Mouse (Mus musculus): ENCODE measurements around the gene Crtap. TPM values are rescaled to one million over a fixed set of nuclear protein-coding genes. Genes with fewer than 3 reads are reported as not detected.
"Not testable (repeated sequence)": the region's sequence is repeated elsewhere in the genome, so short reads cannot be mapped to it uniquely, and the experiment has no call there.

Gene Crtap
- total and polyA plus RNA-seq, 3 experiments, result 17.8 to 27.7 (median 19.2) TPM

DNA sequence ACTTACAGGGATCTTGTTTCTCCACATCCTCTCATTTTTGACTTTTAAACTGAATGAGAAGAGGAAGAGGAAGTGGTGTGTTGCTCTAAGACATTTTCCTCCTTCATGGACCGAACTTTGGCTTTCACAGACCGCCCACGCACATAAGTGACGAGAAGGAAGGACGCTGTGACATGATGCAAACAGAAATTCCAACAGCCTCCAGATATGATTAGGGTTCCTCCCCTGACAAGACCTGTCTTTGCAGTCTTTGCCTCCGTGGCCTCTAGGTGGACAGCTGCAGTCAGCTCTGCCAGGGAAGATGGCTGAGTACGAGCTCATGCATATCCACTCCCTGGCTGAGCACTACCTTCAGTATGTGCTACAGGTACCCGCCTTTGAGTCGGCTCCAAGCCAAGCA is 60.6 kb downstream of the Crtap start, which contains the start of gene Bcl2a1c:
Gene Bcl2a1c, plus strand, starts transcription at position 281 of the 400 bp plus-strand sequence.
- Histone ChIP-seq H3K4me2 (ENCODE audit: insufficient read depth, low read depth, poor library complexity, severe bottlenecking) (peak within 1 kb of the TSS; percentile 71), H3K4me1 (ENCODE audit: control insufficient read depth in 1 of 2, insufficient read depth in 2 of 2) (peaks cover 10 to 22% of the 10 kb centered on the region in 2 experiments; a peak in 2 of 4 replicates), H3K4me3 (replicated peaks in 1 of 3; ENCODE audit: low read depth in 2 of 3, low read length in 2 of 3, poor library complexity in 1 of 3) (peak within 1 kb of the TSS in 1 of 3 experiments; percentile 14)
- 0 out of 2 replicates have a peak, but pooled peaks have one; percentile 21 for TF ChIP-seq EP300 (IDR thresholded peaks at IDR 0.05; ENCODE audit: low read length)
- H3K36me3 ChIP-seq (replicated peaks in 1 of 2; ENCODE audit: control insufficient read depth in 1 of 2, insufficient read depth in 1 of 2, low read length in 1 of 2); dilution Hi-C loops (cut with MboI; ENCODE audit: extremely low pct_ligation_motif_present, extremely low pct_unique_long_range_greater_than_20kb, low sequenced_read_pairs); H3K9ac ChIP-seq (ENCODE audit: insufficient read depth, low read depth); H3K27ac ChIP-seq (ENCODE audit: insufficient read depth, low read depth); H3K79me2 ChIP-seq (replicated peaks; ENCODE audit: control insufficient read depth, extremely low read depth, insufficient read depth, poor library complexity, severe bottlenecking); H3K9me3 ChIP-seq (replicated peaks; ENCODE audit: low read length); H3K27me3 ChIP-seq (replicated peaks): not testable (repeated sequence)
- DNase-seq (ENCODE audit: extremely low read depth), result peak; percentile 12
- in situ Hi-C loops (cut with MboI; ENCODE audit: low pct_ligation_motif_present, low pct_unique_long_range_greater_than_20kb, low sequenced_read_pairs), result loop anchor here (10.0 kb wide), 1 partner anchor 55 kb away; no protein-coding TSS in a partner anchor

DNA sequence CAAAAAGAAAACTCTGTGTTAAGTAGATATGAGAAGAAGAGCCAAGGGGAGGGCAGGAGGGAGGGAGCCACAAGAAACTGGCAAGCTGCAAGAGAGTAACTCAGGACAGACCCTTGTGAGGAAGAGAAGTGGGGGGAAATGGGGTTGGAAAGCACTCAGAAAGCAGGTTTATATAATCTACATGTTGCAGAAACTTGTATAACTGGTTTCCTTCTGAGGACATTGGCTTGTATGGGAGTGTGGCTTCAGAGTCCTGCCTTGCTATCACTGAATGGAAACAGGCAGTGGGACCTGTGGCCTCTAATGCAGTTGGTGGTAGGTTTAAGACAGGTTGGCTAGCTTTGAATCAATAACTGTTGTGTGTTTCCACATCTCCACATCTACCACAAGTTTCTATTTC is 62.1 kb downstream of the Crtap start:
- dilution Hi-C loops (cut with MboI; ENCODE audit: extremely low pct_ligation_motif_present, extremely low pct_unique_long_range_greater_than_20kb, low sequenced_read_pairs); H3K27me3 ChIP-seq (replicated peaks); H3K9me3 ChIP-seq (replicated peaks; ENCODE audit: low read length); H3K4me3 ChIP-seq (replicated peaks in 1 of 3; ENCODE audit: low read depth in 2 of 3, low read length in 2 of 3, poor library complexity in 1 of 3); H3K36me3 ChIP-seq (replicated peaks in 1 of 2; ENCODE audit: control insufficient read depth in 1 of 2, insufficient read depth in 1 of 2, low read length in 1 of 2); DNase-seq (ENCODE audit: extremely low read depth); in situ Hi-C loops (cut with MboI; ENCODE audit: low pct_ligation_motif_present, low pct_unique_long_range_greater_than_20kb, low sequenced_read_pairs); H3K79me2 ChIP-seq (replicated peaks; ENCODE audit: control insufficient read depth, extremely low read depth, insufficient read depth, poor library complexity, severe bottlenecking); H3K4me2 ChIP-seq (ENCODE audit: insufficient read depth, low read depth, poor library complexity, severe bottlenecking); H3K27ac ChIP-seq (ENCODE audit: insufficient read depth, low read depth); H3K9ac ChIP-seq (ENCODE audit: insufficient read depth, low read depth): not testable (repeated sequence)
- H3K4me1 ChIP-seq (ENCODE audit: control insufficient read depth in 1 of 2, insufficient read depth in 2 of 2), result peaks cover 10 to 22% of the 10 kb centered on the region in 2 experiments; a peak in 2 of 4 replicates

DNA sequence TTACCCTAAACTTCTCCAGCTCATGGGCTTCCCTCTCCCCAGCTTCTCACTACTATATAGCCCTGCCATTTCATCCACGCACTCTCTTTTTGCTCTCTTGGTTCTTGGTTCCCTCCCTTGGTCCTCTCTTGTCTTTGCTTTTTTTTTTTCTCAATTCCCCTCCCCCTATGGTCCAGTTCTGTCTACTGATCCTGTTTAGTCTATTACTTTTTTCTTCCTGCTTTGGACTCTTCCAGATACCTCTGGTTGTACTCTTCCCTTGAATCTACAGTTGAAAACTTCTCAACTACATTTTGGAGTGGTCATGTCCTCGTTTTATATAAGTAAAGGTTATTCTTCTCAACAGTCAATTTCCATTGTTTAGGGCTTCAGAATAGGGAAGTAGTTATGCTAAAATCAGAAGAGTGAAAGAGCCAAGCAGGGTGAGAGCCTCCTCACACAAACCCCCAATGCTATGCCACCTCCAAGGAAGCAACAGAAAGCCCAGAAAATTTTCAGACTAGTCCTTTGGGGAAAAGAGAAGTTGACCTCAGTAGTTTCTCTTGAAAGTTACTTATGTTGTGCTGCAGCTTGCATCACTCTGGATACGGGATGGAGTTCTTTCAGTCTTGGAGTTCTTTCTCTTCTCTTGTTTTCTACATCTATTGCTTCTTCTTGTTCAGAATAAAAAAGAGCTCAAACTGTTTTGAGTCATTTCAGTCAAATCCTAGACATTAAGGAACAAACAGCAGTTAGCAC is 64.3 kb downstream of the Crtap start:
- Histone ChIP-seq H3K27ac (ENCODE audit: insufficient read depth, low read depth) (no peak overlapping the region), H3K9me3 (replicated peaks; ENCODE audit: low read length) (no peaks in the 10 kb centered on the region), H3K36me3 (replicated peaks in 1 of 2; ENCODE audit: control insufficient read depth in 1 of 2, insufficient read depth in 1 of 2, low read length in 1 of 2) (no peaks in the 10 kb centered on the region), H3K4me2 (ENCODE audit: insufficient read depth, low read depth, poor library complexity, severe bottlenecking) (peak overlapping the region; percentile 64; the same call in 1 of the 2 replicates), H3K4me3 (replicated peaks in 1 of 3; ENCODE audit: low read depth in 2 of 3, low read length in 2 of 3, poor library complexity in 1 of 3) (no peak overlapping the region), H3K79me2 (replicated peaks; ENCODE audit: control insufficient read depth, extremely low read depth, insufficient read depth, poor library complexity, severe bottlenecking) (no peaks in the 10 kb centered on the region), H3K27me3 (replicated peaks) (no peaks in the 10 kb centered on the region), H3K4me1 (ENCODE audit: control insufficient read depth in 1 of 2, insufficient read depth in 2 of 2) (peaks cover 10 to 22% of the 10 kb centered on the region in 2 experiments; a peak in 2 of 4 replicates), H3K9ac (ENCODE audit: insufficient read depth, low read depth) (peak overlapping the region; percentile 6; the same call in 1 of the 2 replicates)
- TF ChIP-seq MXI1 (IDR thresholded peaks at IDR 0.05; ENCODE audit: low read depth, low read length) (0 out of 2 replicates have a peak, but pooled peaks have one; percentile 24), JUN (IDR thresholded peaks at IDR 0.05; ENCODE audit: insufficient read depth, low read depth, low read length) (no peak), CHD1 (IDR thresholded peaks at IDR 0.05; ENCODE audit: low read depth, low read length) (no peak), ZNF384 (IDR thresholded peaks at IDR 0.05; ENCODE audit: low read depth, low read length) (peak; percentile 93), UBTF (IDR thresholded peaks at IDR 0.05; ENCODE audit: low read depth, low read length) (no peak), ETS1 (conservative IDR thresholded peaks at IDR 0.05; ENCODE audit: low read depth, low read length) (no peak), NELFE (IDR thresholded peaks at IDR 0.05; ENCODE audit: low read depth, low read length) (no peak), SMC3 (IDR thresholded peaks at IDR 0.05; ENCODE audit: low read depth, low read length) (no peak), MAFK (IDR thresholded peaks at IDR 0.05; ENCODE audit: insufficient replicate concordance, low read length) (no peak), RAD21 (IDR thresholded peaks at IDR 0.05; ENCODE audit: low read depth, low read length) (no peak), PAX5 (IDR thresholded peaks at IDR 0.05; ENCODE audit: low read length) (no peak), EP300 (IDR thresholded peaks at IDR 0.05; ENCODE audit: low read length) (0 out of 2 replicates have a peak, but pooled peaks have one; percentile 11), NRF1 (IDR thresholded peaks at IDR 0.05; ENCODE audit: low read depth, low read length) (no peak), CHD2 (IDR thresholded peaks at IDR 0.05; ENCODE audit: low read length) (peak; percentile 67), SIN3A (IDR thresholded peaks at IDR 0.05; ENCODE audit: low read length) (0 out of 2 replicates have a peak, but pooled peaks have one; percentile 27), USF1 (IDR thresholded peaks at IDR 0.05; ENCODE audit: low read depth, low read length) (no peak), HCFC1 (IDR thresholded peaks at IDR 0.05; ENCODE audit: low read depth, low read length) (no peak), RCOR1 (conservative IDR thresholded peaks at IDR 0.05; ENCODE audit: low read depth, low read length) (no peak), MAZ (IDR thresholded peaks at IDR 0.05; ENCODE audit: low read depth, low read length) (no peak)
- DNase-seq (ENCODE audit: extremely low read depth), result peak; percentile 12
- dilution Hi-C loops (cut with MboI; ENCODE audit: extremely low pct_ligation_motif_present, extremely low pct_unique_long_range_greater_than_20kb, low sequenced_read_pairs) (no loop called here), in situ Hi-C loops (cut with MboI; ENCODE audit: low pct_ligation_motif_present, low pct_unique_long_range_greater_than_20kb, low sequenced_read_pairs) (no loop called here)
